Mouse (Mus musculus) naive thymus-derived CD4-positive, alpha-beta T cell, adult 5 months (primary cell): ENCODE measurements around the gene Cenpe. TPM values are rescaled to one million over a fixed set of nuclear protein-coding genes. Genes with fewer than 3 reads are reported as not detected.

Experiments
- polyA plus RNA-seq: library from polyadenylated mRNA; unstranded; fragments of 100-300 nt; shearing (Covaris generic); gene quantifications from one replicate; pipeline ENCODE4 v1.2.1, GENCODE M21; 2017

The Cenpe gene
- polyA plus RNA-seq, result 0.61 TPM

DNA sequence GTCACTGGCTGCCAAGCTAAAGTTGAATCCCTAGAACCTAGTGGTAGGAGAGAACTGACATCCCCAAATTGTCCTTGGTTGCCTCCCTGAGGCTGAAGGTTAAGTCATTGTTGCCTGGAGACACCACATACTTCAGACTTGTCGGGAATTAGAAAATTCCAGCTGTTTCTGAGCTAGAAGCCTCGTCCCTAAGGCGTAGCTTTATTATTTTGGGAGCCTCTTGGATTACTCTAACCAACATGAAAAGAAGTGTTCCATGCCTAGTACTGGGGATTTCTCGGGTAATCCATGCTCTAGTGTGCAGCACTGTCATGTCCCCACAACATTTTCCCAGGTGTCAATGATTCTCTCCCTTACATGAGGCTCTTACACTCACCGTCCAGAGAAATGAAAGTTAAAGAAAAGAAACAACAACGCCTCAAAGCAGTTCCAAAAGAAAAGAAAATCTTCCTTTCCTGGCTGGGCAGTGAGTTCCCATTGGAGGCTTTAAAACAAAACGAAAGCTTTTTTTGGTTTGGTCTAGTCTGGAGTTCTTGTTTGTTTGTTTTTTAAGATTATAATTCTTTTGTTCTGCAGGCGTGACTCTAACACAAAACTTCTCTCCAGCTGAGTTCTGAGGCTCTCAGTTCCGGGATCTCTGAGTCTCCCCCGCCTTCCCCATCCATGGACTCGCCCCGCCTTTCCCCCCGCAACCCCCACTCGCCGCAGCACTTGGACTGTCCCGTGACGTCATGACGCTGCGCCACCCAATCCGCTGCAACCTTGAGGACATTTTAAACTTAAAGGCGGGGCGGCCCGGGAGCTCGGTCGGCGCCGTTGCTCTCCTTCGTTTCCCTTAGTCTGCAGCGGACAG lies at the start of gene Cenpe:
TSS of gene Cenpe (plus strand) at position 733 of the 853 bp plus-strand sequence.

DNA sequence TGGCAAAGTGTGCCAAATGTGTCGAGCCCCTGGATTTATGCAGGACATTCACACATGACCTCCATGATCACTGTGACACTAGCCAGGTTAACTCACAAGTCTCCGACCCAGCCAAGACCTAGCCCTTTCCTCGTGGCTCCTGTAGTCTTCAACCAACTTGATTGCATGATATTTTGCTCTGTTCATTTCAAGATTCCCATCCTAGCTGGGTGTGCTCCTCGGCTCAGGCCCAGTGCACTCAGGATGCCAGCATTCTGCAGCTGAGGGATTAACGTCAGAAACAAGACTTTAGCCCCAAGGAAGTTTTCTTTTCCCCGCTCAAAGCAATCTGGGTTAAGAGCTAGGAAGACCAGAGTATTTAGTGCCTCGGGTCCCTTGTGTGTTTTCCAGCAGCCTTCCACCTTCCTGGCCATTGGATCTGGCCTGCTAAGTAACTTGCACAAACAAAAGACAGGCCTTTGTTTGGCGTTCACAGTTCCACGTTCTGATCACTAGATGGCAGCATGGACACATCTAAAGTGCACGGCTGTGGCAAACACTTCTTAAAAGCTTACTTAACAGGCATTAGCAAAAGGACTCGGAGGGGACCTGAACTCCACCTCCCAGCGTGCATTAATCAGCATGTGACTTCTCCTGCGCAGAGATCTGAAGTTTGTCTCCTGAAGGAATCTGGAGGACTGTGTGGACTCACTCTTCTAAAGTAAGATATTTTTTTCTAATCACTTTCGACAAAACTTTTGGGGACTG lies 68.5 kb downstream of the Cenpe start, which contains the start of gene Bdh2:
TSS of gene Bdh2 (plus strand) at position 553 of the 747 bp plus-strand sequence.

GRCm38 (mm10) chr3:135307411-135308259 lies 95.3 kb downstream of the Cenpe start, which contains the start of gene Slc9b2:
Slc9b2 (plus strand) TSS chr3:135307700.

Other genes starting within 250 kb of the Cenpe start
- gene Bdh2, start 68.7 kb downstream of the Cenpe start, polyA plus RNA-seq, result not detected
- gene Slc9b2, start 95.2 kb downstream of the Cenpe start, polyA plus RNA-seq, result 1.3 TPM
- 0.35 TPM for gene Slc9b1, start 135.5 kb downstream of the Cenpe start, polyA plus RNA-seq
- 142 TPM for gene Cisd2, start 211.4 kb downstream of the Cenpe start, polyA plus RNA-seq
- 919 TPM for gene Ube2d3, start 225.6 kb downstream of the Cenpe start, polyA plus RNA-seq